Mouse (Mus musculus): ENCODE data around the gene Hexim1. TPM values are rescaled to one million over a fixed set of nuclear protein-coding genes. Genes with fewer than 3 reads are reported as not detected.

The Hexim1 gene
- 5.8 and 6.1 TPM in 2 replicates for polyA plus RNA-seq (2012; rRNA removed)

DNA sequence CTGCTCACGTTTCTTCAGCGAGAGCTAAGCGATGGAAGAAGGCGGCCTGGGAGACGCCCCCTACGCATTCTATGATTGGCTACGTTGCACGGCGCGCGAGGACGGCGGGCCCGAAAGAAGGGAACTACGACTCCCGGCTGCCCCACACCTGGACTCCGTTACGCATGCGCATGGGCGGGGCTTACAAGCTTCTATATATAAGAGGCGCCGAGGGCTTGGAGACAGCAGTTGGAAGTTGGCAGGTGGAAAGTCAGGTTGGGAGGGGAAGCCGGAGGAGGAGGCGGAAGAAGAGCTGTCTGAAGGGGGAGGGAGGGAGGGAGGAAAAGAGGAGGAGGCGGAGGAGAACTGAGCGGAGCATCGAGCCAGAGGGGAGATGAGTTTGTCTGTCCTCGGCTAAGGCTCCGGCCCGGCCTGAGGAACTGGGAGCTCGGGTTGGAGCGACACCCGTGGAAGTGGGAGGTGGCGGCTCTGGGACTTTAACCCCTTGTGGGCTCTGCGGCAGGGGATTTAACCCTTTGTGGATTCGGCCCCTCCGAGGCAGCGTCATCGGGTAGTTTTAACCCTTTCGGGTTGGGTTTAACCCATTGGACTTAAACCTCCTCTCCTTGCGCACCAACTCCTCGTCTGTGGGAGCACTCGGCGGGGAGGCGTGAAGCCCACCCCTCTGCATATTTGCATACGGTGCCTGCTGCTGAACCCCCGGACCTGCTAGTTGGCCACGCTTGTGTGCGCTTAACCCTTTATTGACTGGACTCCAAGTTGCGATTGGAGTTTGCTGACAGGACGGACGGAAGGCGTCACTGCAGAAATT, at the start of gene Hexim1:
Hexim1 (plus strand) TSS at position 224 of the 811 bp plus-strand sequence.
- peak; percentile 95 for TF ChIP-seq POLR2A (IDR thresholded peaks at IDR 0.05; ENCODE audit: control insufficient read depth, low read depth, low read length)
- no peak for TF ChIP-seq CTCF (IDR thresholded peaks at IDR 0.05; ENCODE audit: control insufficient read depth, insufficient read depth, insufficient replicate concordance, low read depth, low read length)
- H3K27ac ChIP-seq (ENCODE audit: control insufficient read depth, insufficient read depth, low read depth, low read length): peak within 1 kb of the TSS; percentile 98
- H3K4me3 ChIP-seq (ENCODE audit: control insufficient read depth, low read depth, low read length): peak within 1 kb of the TSS; percentile 97
- no peaks in the 10 kb centered on the region for H3K36me3 ChIP-seq (ENCODE audit: control insufficient read depth, insufficient read depth, low read length)
- peaks cover 37% of the 10 kb centered on the region for H3K4me1 ChIP-seq (ENCODE audit: control insufficient read depth, insufficient read depth, low read length)
- peaks cover 3% of the 10 kb centered on the region; the same call in 1 of the 2 replicates for H3K27me3 ChIP-seq (ENCODE audit: control insufficient read depth, insufficient read depth, low read length)

- H3K36me3 ChIP-seq (ENCODE audit: control insufficient read depth, insufficient read depth, low read length): peaks cover 5% of the 10 kb centered on the region
- H3K4me3 ChIP-seq (ENCODE audit: control insufficient read depth, low read depth, low read length): no peak overlapping the region
- no peak overlapping the region for H3K27ac ChIP-seq (ENCODE audit: control insufficient read depth, insufficient read depth, low read depth, low read length)
- H3K4me1 ChIP-seq (ENCODE audit: control insufficient read depth, insufficient read depth, low read length): no peaks in the 10 kb centered on the region
- H3K27me3 ChIP-seq (ENCODE audit: control insufficient read depth, insufficient read depth, low read length): no peaks in the 10 kb centered on the region
- TF ChIP-seq POLR2A (IDR thresholded peaks at IDR 0.05; ENCODE audit: control insufficient read depth, low read depth, low read length) (no peak), CTCF (IDR thresholded peaks at IDR 0.05; ENCODE audit: control insufficient read depth, insufficient read depth, insufficient replicate concordance, low read depth, low read length) (no peak)
Observed at GRCm38 (mm10) chr11:103067051-103067361, 49.0 kb upstream of the Hexim1 start.

DNA sequence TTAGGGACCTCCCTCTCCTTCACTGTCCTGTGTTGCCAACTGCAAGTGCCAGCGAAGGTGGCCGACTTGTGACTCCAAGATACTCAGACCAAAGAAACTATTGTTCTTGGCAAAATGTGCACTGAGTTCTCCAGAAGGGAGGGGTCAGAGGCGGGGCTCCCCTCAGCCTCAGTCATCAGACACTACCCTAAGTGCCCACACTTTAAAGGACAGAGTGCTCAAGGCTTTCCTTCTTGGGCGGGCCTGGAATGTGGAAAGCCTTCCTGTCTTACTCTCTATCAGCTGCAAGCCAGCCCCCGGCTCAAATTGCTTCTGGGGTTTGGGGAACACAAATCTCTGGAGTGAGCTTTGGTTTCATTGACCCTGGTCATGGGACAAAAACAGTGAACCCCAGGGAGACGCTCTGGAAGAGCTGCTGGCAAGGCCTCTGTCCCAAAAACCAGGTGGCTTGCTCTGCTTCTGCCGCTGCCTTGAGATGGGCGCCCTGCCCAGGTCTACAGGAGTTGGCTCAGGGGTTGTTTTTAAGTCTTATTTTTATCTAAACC, 48.5 kb upstream of the Hexim1 start:
- Histone ChIP-seq H3K27ac (ENCODE audit: control insufficient read depth, insufficient read depth, low read depth, low read length) (no peak overlapping the region), H3K4me1 (ENCODE audit: control insufficient read depth, insufficient read depth, low read length) (no peaks in the 10 kb centered on the region), H3K36me3 (ENCODE audit: control insufficient read depth, insufficient read depth, low read length) (peaks cover 5% of the 10 kb centered on the region), H3K4me3 (ENCODE audit: control insufficient read depth, low read depth, low read length) (no peak overlapping the region), H3K27me3 (ENCODE audit: control insufficient read depth, insufficient read depth, low read length) (no peaks in the 10 kb centered on the region)
- no peak for TF ChIP-seq POLR2A (IDR thresholded peaks at IDR 0.05; ENCODE audit: control insufficient read depth, low read depth, low read length)
- TF ChIP-seq CTCF (IDR thresholded peaks at IDR 0.05; ENCODE audit: control insufficient read depth, insufficient read depth, insufficient replicate concordance, low read depth, low read length): no peak

DNA sequence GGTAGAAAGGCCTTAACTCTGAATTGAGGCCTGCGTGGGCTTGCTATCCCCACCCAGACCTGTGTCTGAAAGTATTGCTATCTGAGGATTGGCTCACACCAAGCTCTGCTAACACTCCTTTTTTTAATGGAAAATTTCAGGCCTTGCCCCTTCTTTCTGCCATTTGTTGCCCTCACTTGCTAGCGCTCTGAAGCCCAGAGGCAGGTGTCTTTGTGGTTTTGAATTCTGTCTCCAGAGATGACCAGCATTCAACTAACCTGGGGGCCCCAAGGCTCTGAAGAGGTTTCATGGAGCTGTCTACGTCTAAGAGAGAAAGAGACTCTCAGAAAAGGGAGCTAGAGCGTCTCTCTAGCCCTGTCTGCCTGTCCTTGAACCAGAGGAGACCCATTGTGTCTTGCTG, 47.8 kb upstream of the Hexim1 start:
- Histone ChIP-seq H3K36me3 (ENCODE audit: control insufficient read depth, insufficient read depth, low read length) (peaks cover 5% of the 10 kb centered on the region), H3K27me3 (ENCODE audit: control insufficient read depth, insufficient read depth, low read length) (no peaks in the 10 kb centered on the region), H3K4me3 (ENCODE audit: control insufficient read depth, low read depth, low read length) (no peak overlapping the region), H3K27ac (ENCODE audit: control insufficient read depth, insufficient read depth, low read depth, low read length) (no peak overlapping the region), H3K4me1 (ENCODE audit: control insufficient read depth, insufficient read depth, low read length) (no peaks in the 10 kb centered on the region)
- TF ChIP-seq POLR2A (IDR thresholded peaks at IDR 0.05; ENCODE audit: control insufficient read depth, low read depth, low read length) (no peak), CTCF (IDR thresholded peaks at IDR 0.05; ENCODE audit: control insufficient read depth, insufficient read depth, insufficient replicate concordance, low read depth, low read length) (no peak)

- H3K27me3 ChIP-seq (ENCODE audit: control insufficient read depth, insufficient read depth, low read length): no peaks in the 10 kb centered on the region
- H3K36me3 ChIP-seq (ENCODE audit: control insufficient read depth, insufficient read depth, low read length): peaks cover 5% of the 10 kb centered on the region
- TF ChIP-seq CTCF (IDR thresholded peaks at IDR 0.05; ENCODE audit: control insufficient read depth, insufficient read depth, insufficient replicate concordance, low read depth, low read length) (no peak), POLR2A (IDR thresholded peaks at IDR 0.05; ENCODE audit: control insufficient read depth, low read depth, low read length) (no peak)
Observed at GRCm38 (mm10) chr11:103068884-103069283, 47.1 kb upstream of the Hexim1 start.

GRCm38 (mm10) chr11:103069731-103070130, 46.3 kb upstream of the Hexim1 start:
- TF ChIP-seq POLR2A (IDR thresholded peaks at IDR 0.05; ENCODE audit: control insufficient read depth, low read depth, low read length) (no peak), CTCF (IDR thresholded peaks at IDR 0.05; ENCODE audit: control insufficient read depth, insufficient read depth, insufficient replicate concordance, low read depth, low read length) (no peak)
- no peak overlapping the region for H3K27ac ChIP-seq (ENCODE audit: control insufficient read depth, insufficient read depth, low read depth, low read length)
- no peaks in the 10 kb centered on the region for H3K27me3 ChIP-seq (ENCODE audit: control insufficient read depth, insufficient read depth, low read length)
- no peaks in the 10 kb centered on the region; the same call in 1 of the 2 replicates for H3K4me1 ChIP-seq (ENCODE audit: control insufficient read depth, insufficient read depth, low read length)
- H3K4me3 ChIP-seq (ENCODE audit: control insufficient read depth, low read depth, low read length): no peak overlapping the region
- H3K36me3 ChIP-seq (ENCODE audit: control insufficient read depth, insufficient read depth, low read length): peaks cover 5% of the 10 kb centered on the region

More at GRCm38 (mm10) chr11:103068884-103069283, 47.1 kb upstream of the Hexim1 start:
- H3K27ac ChIP-seq (ENCODE audit: control insufficient read depth, insufficient read depth, low read depth, low read length): no peak overlapping the region
- no peak overlapping the region for H3K4me3 ChIP-seq (ENCODE audit: control insufficient read depth, low read depth, low read length)
- no peaks in the 10 kb centered on the region for H3K4me1 ChIP-seq (ENCODE audit: control insufficient read depth, insufficient read depth, low read length)

GRCm38 (mm10) chr11:103070322-103070880, 45.6 kb upstream of the Hexim1 start:
- TF ChIP-seq POLR2A (IDR thresholded peaks at IDR 0.05; ENCODE audit: control insufficient read depth, low read depth, low read length) (no peak), CTCF (IDR thresholded peaks at IDR 0.05; ENCODE audit: control insufficient read depth, insufficient read depth, insufficient replicate concordance, low read depth, low read length) (no peak)
- Histone ChIP-seq H3K36me3 (ENCODE audit: control insufficient read depth, insufficient read depth, low read length) (peaks cover 3% of the 10 kb centered on the region), H3K4me1 (ENCODE audit: control insufficient read depth, insufficient read depth, low read length) (no peaks in the 10 kb centered on the region; the same call in 1 of the 2 replicates), H3K27me3 (ENCODE audit: control insufficient read depth, insufficient read depth, low read length) (no peaks in the 10 kb centered on the region), H3K4me3 (ENCODE audit: control insufficient read depth, low read depth, low read length) (no peak overlapping the region), H3K27ac (ENCODE audit: control insufficient read depth, insufficient read depth, low read depth, low read length) (no peak overlapping the region)
